Mouse (Mus musculus): ENCODE results near the gene Stxbp2.

Stxbp2 gene

DNA sequence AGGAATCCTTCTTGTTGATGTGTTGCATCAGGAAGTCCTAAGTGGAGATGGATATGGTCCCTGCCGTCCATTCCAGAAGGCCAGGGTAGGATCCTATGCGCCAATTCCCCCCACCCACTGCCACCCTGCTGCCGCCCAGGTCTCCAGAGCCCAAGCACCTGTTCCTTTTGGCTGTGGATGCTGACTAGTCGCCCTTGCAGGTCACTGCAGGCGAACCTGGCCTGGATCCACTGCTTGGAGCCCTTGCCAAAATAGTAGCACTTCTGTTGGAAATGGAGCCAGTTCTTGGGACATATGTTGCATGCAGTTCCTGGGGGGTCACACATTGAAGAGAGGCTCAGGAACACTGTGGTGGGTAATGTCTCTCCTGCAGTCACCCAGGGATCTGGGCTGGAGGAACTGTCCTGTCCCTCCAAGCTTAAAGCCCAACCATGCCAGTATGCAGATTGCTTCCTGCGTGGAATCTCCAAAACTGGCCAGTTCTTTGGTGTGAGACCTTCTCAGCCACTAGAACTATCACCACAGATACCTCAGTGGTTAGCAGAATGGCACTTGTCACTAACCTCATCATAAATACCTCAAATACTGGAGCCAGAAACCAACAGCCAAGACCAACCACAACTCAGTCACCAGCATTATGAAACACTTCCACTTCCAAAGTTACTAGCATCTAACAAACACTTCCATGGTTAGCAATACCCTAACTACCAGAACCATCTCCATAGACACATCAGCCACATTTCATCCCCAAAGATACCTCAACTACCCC lies 52.8 kb downstream of the Stxbp2 start:
- DNase-seq: no peak

DNA sequence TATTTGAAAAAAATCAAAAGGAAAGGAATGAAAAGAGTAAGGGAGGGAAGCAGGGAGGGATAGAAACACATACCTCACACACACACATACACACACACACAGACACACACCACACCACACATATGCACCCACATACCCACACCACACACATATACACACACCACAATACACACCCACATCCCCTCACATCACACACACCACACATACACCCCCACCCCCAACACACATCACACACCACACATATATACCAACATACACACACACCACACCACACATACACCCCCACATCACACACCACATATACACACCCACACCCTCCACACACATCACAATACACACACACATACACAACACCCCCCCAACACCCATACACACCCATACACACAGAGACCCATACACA lies 53.8 kb downstream of the Stxbp2 start:
- DNase-seq: no peak

DNA sequence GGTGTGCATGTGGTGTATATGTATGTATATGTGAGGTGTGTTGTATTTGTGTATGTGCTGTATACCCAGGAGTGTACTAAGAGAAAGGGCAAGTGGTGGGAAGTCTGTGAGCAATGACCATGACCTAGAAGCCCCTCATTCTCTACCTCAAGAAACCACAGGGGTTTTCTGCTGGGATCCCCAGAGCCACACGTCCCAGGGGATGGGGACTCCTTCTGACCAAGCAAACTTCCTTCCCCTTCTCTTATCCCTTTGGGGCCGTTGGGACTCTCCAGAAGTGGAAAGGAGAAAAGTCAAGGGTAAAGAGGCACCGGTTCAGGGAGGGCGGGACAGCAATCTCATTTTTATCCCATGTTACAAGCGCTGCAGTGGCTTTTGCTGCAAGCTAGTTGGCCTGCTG lies 54.7 kb downstream of the Stxbp2 start:
- DNase-seq: no peak

DNA sequence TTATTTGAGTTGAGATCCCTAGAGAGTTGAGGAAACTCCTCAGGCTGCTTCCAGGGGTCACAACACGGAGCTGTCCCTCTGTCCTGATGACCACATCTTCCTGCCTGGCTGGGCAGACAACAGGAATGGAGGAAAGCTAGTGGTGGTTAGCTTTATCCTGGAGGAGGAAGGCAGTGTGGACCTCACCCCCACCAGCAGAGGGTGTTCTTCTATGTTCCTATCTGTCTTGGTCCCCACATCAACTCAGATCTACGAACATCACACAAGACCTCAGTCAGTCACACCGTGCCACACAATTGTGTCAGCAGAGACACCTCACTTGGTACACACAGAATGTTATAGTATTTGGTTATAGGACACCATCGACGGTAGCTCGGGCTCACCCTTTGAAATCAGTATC lies 56.8 kb downstream of the Stxbp2 start:
- DNase-seq: no peak

DNA sequence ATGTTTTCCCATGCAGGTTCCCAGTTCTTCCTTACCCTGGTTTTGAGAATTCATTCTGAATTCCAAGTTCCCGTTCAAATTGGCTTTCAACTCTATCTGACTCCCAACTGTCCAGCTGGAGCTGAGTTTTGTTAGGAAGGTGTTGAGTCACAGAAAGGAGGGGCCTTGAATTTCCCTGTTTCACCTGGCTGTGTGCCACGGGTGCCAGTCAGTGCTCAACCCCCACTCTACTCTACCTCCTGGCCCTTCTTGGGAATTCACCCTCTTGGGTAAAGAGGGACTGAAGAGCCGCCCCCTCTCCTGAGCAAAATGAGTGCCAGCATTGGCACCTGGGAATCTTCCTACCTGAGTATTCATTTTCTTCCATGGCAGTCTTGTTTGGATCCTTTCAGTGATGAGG lies 60.0 kb downstream of the Stxbp2 start:
- DNase-seq: no peak
